Mouse (Mus musculus): ENCODE results near the gene Epha8.

Epha8 gene

DNA sequence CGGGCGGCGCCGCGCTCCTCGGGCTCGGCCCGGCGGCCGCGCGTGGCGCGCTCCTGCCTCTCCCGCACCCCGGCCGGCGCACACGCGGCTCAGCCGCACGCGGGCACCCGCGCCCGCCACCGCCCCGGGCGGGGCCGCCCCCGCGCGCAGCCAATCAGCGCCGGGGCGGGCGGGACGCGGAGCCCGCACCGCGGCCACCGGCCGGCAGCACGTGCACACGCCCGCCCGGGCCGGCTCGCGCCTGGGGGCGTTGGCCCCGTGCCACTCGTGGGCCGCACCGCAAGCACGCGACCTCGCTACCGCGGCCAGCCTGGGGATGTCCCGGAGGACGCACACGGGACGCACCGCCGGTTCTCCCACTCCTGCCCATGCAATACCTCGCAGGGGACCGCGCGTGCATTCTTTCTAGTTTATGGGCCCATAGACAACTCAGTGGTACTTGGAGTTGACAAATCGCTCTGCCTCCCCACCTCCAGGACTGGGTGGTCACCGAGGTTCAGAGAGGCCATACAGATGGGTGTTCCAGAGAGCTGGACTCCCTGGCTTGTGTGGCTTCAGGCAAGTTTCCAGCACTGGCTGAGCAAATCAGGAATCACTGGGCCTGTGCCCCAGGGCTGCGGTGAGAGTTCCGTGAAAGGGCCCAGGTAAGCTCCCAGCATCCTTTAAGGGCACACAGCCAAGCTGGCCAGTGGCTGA is at the start of gene Epha8:
Epha8 (minus strand) TSS at position 66 of the 696 bp plus-strand sequence.
- peak; percentile 37 for DNase-seq (ENCODE audit: inconsistent ontology term)

DNA sequence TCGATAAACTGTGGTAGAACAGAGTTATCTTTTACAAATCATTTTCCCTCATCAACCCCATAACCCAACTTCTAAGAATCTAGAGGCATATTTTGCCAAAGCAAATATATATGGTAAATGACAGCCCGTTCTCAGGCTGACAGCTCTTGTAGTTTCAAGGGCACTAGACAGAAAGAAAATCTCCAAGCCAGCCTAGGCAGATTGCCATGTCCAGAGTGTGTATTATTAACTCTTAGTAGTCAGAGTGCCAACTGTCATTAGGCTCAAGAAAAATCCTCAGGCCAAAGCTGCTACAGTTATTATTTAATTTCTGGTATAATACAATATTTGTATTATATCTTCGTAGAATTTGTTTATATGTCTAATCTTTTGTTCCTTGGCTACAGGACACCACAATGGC is 45.2 kb upstream of the Epha8 start:
- no peak for DNase-seq (ENCODE audit: inconsistent ontology term)

DNA sequence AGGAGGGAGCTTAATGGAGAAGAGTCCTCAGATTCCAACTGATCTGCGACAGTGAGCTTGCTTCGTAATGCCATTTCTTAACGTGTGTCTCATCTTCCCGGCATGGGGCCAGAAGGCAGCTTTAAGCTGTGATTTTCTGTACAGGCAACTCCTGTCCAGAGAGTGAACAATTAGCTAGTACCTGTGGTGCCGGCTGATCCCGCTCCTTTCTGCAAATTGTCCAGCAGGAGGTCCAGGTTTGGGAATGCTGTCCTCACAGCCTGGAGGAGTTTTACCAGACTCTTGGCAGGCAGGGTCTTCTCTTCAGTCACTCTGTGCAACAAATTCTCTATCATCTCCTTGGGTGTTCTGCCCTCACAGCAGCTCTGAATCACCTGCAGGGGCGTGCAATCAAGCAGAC is 44.4 kb upstream of the Epha8 start:
- DNase-seq (ENCODE audit: inconsistent ontology term), result peak; percentile 6

DNA sequence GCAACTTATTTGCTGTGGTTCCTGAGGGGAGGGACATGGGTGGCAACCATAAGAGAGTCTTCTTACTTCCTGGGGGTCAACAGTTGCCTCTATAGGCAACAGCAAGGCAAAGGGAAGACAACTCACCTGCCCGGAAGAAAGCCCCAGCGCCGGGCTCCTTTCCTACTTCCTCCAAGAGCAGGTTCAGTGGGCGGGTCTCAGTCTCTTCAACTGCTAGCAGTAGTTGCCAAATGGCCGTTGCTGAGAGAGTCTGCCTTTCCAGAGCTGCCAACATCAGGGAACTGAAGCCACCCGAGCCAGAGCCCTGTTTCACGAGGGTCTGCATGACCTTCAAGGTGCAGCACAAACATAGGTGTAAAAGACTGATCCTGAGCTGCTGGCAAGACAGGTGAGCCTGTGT is 41.8 kb upstream of the Epha8 start:
- DNase-seq (ENCODE audit: inconsistent ontology term), result no peak

DNA sequence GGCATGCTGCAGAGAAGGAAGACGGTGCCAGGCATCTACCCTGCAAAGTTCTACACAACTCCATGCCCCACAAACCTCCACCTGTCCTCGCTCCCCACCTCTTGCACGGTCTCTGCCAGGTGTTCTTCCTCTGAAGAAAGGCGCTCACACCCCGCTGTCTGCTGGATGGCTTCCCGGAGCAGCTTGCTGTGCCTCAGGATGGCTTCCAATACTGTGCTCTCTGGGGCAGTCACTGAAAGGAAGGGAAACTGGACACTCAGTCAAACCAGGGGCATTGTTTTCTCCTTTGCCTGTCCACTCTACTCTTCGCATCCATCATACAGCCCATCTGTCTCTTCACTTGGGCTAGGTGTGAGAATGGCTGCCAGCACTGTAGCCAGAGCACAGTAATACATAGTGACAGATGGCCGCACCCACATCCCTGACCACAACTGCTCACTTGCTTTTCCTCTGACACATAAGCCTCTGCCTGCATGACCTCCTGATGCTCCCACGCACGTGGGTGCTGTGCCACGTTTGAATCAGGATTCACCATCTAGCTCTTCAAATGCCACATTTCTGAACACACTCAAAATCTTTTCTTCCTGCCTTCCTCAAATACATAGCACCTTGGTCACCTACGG is 41.2 kb upstream of the Epha8 start:
- DNase-seq (ENCODE audit: inconsistent ontology term), result peak; percentile 33

DNA sequence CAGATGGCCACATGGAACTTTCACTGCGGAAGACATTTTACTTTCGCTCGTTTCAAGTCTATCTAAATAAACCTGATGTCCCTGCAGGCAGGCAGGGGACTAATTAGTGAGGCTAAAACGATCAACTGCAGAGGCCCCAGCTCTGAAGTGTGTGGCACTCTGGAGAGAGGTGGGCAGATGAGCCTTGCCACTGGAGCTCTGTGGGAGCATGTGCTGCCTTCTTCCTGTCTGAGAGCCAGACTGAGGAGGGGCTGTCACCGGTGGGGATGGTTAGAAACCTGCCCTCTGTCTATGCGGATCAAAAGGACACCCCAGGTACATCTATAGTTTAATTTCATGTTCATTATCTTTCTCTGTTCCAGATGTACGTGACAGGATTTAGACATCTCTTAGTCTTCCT is 40.3 kb upstream of the Epha8 start:
- no peak for DNase-seq (ENCODE audit: inconsistent ontology term)

DNA sequence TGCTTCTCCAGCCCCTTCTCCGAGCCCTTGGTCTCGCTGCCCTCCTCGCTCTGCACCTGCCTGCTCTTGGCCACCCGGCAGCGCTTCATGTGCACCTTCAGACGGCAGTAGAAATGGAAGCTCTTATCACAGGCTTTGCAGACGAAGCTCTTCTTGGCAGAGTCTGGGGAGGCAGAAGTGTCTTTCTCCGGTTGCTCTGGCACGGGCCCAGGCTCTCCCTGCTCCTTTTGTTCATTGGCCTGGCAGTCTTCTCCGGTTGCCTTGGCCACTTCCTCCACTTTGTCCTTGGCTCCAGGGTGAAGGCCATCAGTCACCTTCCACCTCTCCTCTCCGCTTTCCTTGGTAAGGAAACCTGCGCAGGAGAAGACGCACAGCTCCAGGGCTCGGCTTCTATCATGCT is 38.7 kb upstream of the Epha8 start:
- no peak for DNase-seq (ENCODE audit: inconsistent ontology term)

DNA sequence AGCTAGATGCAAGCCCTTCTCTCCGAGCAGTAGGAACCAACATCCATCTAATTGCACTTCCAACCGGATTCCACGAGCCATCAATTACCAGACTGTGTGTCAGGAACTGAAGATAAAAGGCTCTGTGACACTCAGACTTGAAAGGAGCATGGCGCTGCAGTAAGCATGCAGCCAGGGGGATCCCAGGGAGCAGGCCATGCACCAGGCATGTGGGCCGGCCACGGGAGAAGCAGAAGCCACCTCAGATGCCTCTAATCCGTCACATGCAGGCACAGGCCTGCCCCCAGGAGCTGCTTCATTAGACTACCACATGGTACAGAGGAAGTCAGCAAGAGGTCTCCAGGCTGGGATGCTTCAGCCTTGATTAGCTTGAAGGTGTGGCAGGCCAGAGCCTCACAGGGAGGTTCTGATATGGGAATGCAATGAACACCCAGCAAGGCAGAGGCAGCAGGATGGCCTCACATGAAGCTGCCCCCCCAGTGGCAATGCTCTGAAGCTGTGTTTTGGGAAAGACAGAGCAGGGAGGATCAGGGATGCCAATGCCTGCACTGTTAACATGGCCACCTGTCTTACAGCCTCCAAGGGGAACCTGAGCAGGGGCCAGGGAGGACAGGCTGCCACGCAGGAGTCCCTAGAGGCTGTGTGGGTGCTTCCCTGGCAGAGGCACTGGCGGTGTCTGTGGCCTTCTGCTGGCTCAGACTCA is 25.5 kb upstream of the Epha8 start:
- no peak for DNase-seq (ENCODE audit: inconsistent ontology term)

DNA sequence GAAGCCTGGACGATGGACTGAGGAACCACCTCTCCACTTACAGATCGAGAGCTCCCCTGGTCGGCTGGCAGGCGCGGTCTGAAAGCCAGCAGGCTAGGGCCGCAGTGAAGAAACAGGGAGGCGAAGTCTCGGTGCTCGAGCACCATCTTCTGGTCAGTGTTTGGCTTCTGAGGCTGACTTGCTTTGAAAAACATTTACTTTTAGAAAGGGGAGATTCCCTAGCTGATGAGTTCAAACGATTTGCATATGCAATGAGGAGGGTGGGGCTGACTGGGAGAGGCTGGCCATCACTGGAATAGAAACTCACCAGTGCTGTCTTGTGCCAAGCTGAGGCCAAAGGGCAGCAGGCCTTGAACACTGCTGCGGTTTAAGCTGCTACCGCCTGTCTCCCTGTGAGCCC is 24.7 kb upstream of the Epha8 start:
- DNase-seq (ENCODE audit: inconsistent ontology term), result peak; percentile 80

DNA sequence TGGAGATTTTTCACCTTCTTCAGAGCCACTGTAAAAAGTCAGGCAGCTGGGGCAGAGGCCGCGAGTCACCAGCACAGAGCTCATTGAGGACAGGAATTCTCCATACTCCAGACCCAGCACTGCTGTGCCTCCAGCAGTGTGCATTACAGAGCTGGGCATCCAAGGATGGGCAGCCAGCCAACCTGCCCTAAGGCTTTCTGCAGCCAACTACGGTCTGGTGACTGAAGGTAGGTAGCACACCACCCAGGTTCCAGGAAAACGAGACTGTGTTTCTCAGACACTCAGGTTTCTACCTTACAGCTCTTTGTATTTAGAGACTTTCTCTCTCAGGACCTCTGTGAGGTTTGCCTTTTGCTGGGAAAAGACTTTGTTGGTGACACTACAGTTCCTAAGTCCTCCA is 24.3 kb upstream of the Epha8 start:
- DNase-seq (ENCODE audit: inconsistent ontology term), result no peak

DNA sequence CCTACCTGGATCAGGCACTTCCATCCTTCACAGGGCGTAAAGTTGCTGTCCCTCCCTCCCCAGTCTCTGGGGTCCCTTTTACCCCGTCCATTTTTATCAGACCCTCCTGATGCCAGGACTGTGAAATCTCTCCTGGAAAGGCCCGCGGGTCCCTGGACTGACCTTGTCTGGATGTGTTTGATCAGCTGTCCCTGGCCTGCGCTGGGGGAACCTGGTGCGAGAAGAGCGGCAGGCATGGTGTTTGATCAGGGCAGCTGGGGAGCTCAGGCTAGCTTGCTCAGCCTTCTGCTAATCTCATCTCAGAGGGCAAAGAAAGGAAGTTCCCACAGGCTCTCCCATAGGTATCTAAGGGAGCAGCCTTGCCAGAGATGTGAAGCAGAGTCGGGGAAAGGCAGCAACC is 20.6 kb upstream of the Epha8 start:
- DNase-seq (ENCODE audit: inconsistent ontology term), result no peak

DNA sequence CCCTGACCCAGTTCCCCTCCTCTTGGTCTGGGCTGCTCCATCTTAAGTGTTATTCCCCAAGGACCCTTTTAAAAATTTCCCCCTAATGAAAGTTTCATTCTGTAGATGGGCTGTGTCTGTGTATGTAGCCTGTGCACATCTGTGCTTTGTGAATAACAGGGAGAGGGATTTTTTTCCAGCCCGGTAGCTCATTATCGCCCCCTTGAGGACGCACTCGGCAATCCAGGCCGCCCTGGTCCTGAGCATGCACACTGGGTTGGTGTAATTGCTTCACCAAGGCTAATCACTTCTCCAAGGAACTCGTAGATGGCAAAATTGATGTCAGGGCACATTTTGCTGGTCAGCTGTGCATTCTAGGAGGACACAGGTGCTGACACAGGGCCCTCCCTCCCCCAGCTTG is 14.3 kb upstream of the Epha8 start:
- peak; percentile 12 for DNase-seq (ENCODE audit: inconsistent ontology term)

DNA sequence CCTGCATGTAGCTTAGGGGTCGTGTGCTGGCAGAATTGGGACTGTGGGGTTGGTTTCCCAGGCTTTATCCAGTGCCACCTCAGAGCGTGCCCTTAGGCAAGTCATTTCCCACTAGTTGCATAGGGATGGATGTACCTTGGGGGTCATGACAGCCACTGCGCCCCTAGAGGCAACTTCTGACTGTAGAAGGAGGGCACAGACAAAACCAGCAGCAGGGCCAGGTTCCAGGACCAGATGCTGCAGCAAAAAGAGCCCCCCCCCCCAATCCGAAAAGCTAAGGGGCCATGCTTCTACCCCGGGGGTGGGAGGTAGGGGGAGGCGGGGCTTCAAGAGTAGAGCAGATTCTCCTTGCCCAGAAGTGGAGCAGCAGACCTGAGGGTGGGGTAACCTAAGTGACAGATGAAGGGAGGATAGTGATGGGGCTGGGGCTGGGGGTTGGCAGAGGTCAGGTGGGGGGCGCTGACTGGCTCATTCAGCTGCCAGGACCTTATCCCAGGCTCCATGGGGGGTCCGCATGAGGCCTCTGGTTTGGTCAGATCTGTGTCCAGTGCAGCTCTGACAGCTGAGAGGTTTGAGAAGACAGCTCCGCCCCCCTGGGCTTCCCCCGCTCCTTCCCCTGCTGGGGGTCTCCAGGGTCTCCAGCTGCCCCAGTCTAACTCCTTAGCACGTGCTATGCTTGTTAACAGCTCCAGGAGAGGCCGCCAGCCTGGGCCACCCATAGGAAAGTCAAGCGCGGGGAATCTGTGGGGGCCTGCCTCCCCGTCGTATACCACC is 13.1 kb upstream of the Epha8 start:
- DNase-seq (ENCODE audit: inconsistent ontology term), result no peak

DNA sequence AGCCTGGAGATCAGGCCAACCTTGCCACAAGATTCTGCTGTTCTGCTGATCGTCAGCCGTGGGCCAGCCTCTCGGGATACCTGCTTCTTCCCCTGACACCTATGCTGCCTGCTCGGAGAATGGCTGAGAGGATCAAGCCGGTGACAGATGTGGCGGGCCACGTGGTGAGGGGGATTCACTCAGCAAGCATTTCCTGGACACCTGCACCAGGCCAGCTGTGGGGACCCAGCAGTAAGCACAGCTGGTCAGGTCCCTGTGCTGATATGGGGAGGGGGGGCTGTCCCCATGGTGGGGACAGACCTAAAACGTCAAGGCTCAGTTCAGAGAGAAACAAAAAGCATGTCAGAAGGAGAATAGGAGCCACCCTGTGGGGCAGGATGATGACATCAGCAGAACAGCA is 12.5 kb upstream of the Epha8 start:
- DNase-seq (ENCODE audit: inconsistent ontology term), result no peak

DNA sequence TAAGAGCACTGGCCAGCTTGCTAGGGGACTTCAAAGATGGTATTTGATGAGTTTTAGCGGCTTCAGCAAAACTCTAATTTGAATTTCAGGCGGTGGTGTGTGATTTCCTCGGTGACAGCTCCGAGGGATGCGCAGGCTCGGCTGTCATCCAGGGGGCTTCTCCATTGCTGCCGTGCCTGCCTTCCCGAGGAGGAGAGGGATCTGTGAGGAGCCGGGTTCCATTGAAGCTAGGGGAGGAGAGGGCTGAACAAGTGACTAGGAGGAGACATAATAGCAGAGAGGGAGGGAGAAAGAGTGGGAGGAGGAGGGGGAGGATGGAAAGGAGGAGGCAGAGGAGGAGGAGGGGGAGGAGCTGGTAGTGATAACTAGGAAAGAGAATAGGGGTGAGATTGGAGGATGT is 10.9 kb upstream of the Epha8 start:
- DNase-seq (ENCODE audit: inconsistent ontology term), result no peak

DNA sequence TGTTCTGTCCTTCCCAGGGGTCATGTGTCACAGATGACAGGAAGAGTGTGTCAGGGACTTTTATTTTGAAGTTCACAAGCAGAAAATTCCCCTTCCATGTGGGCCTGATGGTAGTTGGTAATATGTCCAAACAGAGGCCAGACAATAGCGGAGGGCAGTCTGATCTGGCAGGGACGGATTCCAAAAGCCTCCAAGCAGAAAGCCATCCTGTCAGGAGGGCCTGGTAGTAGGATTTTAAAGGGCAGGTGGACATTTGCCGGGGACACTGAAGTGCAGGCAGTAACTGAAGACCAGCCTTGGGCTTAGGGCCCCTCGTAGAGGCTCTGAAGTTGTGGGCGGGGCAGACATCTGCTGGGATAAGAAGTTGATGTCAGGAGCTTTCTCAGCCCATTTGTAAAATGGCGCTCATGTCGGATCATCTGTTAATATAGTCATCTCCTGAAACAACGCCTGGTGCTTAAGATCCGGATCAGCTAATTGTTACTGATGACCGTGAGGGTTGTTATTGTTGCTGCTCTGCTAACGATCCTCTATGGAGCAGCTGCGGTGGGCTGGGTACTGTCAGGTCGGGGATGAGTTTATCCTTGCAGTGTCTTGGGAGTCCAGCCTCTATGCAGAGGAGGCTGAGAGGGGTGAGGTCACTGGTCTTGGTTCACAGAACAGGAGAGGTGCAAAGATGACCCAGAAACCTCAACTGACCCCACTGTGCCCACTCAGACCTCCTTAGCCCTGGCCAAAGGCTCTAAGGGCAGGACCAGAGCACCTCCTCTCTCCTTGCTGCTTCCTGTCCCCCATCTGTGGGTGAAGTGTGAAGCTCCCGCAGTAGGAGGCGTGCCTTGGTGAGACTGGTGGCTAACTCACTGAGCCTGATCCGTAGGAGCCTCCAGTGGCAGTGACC is 10.1 kb upstream of the Epha8 start:
- peak; percentile 27 for DNase-seq (ENCODE audit: inconsistent ontology term)

DNA sequence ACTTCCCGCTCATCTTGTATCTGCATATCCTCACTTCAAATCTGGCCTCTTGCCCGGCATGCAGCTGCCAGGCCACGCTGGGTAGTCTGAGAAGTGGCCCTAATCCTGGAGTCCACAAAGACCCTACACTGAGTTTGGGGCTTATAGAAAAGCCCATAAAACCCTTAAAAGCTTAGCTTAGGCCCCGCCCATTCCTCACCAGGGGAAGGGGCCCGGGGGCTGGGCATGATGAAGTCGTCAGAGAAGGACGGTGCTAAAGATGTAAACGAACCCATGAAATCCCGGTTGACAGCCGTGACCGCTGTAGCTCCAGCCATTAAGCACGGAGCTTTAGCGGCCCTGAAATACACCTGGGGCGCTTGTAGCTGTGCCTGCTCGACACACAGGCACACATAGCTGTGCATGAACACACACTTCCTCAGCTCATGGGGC is 8.4 kb upstream of the Epha8 start:
- no peak for DNase-seq (ENCODE audit: inconsistent ontology term)

DNA sequence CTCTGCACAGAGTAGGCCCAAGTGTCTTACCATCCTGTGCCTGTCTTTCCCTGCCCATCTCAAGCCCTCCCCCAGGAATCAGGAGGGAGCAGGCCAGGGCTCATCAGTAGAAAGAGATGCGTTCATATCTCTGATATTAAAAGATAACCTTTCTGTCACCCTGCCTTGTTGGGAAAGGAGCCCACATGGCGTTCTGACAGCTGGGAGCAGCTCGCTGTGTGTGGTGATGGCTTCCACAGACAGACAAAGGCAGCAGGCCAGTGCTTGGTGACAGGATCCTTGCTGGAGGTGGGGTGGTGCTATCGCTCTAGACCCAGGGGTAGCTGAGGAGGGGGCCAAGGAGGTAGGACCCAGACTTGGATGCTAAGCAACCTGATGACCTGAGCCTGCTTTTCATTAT is 5.8 kb upstream of the Epha8 start:
- DNase-seq (ENCODE audit: inconsistent ontology term), result no peak

DNA sequence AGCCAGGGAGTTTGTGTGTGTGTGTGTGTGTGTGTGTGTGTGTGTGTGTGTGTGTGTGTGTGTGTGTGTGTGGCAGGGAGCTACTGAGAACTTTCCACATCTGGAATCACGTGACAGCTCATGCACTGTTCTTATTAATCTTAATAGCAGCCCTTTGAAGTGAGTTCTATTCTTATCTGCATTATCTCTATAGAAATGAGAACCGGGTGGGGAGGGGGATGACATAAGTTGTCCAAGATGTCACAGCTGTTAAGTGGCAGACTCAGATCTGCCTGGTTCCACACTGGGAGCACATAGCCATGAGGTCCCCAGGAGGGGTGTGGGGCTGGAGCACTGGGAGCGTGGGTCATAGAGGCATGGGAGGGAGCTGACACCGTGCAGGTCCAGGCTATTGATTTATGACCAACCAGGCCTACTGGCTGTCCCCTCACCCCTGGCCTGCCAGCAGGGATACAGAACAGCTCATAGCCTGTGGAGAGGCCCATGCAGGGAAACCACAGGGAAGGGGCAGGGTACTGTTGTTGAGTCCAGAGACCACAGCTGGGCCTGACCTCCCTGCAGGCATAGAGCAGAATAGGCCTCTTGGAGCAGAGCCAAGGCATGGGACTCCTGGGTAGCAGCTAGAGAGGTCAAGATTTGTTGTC is 5.1 kb upstream of the Epha8 start:
- no peak for DNase-seq (ENCODE audit: inconsistent ontology term)

DNA sequence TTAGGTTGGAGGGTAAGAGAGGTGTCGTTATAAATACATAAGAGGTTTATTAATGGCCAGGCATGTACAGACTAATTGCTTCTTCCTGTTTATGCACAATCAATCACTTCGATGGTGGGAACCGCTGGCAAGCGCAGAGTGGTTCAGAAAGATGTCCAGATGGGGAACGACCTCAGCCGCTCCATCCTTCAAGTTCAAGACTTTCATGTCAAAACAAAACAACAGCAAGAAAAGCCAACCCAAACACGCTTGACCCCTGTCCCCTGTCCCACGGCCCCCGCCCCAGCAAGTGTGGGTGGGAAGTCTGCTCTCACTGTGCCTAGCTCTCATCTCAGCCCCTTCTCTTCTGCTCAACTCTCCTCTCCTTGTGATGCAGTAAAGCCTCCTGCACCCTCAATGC is 4.0 kb upstream of the Epha8 start:
- no peak for DNase-seq (ENCODE audit: inconsistent ontology term)

DNA sequence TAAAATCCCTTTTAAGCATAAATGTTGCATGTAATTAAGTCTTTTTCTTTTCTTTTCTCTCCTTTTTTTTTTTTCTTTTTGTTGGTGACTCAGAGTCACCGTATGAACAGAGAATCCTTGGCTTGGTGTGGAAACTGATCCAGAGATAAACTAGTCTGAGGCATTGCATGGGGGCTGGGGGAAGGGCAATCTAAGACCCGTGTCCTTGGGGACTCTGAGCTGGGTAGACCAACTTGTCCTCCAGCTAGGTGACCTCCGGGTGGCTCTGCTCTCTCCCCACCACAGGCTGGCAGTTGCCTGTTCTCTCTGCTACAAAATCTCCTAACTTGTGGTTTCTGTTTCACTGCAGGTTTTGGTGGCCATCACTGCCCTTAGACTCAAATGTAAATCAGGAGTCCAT is 3.5 kb upstream of the Epha8 start:
- no peak for DNase-seq (ENCODE audit: inconsistent ontology term)

Data from Muller cell, postnatal 12 days (primary cell).